Mouse (Mus musculus) megakaryocyte-erythroid progenitor cell, adult 5-6 weeks (primary cell): ENCODE data around the gene Btbd6. TPM values are rescaled to one million over a fixed set of nuclear protein-coding genes. Genes with fewer than 3 reads are reported as not detected.

Source experiments
- ATAC-seq: replicated peaks from 2 replicates; pipeline ENCODE4 v1.8.0; 2016; ENCODE audit warnings: mild to moderate bottlenecking, inconsistent platforms; ENCODE audit not compliant: severe bottlenecking, poor library complexity, low FRiP score, low TSS enrichment
- total RNA-seq, 2 experiments: library from RNA; stranded (forward) in 1 of 2; stranded (reverse) in 1 of 2; fragments of 200-1000, 215-1000 nt in 1 of 2; fragments of >200 nt in 1 of 2; fragmentation: Nextera tagmentation in 1 of 2; gene quantifications; 2 replicates each; pipeline ENCODE4 v1.2.3; 2014 to 2017

Btbd6 gene
- total RNA-seq, 2 experiments from 2014 or later = 6.5 to 8.7 TPM

GRCm38 (mm10) chr12:112952433-112952832, 23.8 kb upstream of the Btbd6 start:
- no peak for ATAC-seq

GRCm38 (mm10) chr12:112952926-112953565, 23.2 kb upstream of the Btbd6 start:
- ATAC-seq = no peak

DNA sequence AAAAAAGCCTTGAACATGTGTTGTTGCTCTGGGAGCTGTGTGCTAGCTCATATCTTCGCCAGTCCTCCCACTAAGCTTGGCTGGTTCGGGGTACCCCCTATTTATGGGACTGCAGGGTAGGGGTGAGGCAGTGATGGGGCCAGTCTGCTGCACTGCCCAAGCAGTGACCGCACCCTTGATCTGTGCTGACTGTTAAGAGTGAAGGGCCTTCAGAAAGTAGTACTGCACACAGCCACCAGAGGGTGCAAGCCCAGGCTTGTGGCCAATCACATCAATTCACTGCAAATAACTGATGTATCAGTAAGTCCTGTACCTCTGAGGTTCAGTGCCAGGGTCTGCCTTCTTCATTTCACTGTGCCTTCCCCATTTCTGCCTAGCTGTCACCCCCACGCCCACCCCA, 20.5 kb upstream of the Btbd6 start:
- ATAC-seq = peak; percentile 68

GRCm38 (mm10) chr12:112958303-112958702, 18.0 kb upstream of the Btbd6 start:
- ATAC-seq = no peak

DNA sequence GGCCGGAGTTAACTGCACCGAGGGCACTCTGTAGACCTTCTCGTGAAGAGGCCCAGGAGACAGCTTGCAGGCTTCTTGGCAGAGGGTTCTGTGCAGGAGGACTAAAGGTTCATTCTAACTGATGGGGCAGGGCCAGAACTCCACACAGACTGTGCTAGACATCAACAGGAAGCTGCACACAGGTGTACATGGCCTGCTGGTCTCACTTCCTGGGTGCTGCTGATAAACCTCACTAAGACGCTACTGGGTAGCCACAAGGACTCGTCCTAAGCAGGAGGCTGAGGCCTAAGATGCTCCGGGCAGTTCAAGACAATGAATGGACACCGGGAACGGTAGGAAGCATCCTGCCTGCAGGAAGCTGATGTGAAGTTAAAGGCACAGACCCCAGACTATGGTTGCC, 16.9 kb upstream of the Btbd6 start:
- no peak for ATAC-seq

- no peak for ATAC-seq
These were observed 14.9 kb upstream of the Btbd6 start for GRCm38 (mm10) chr12:112961428-112961827.

GRCm38 (mm10) chr12:112961872-112962271, 14.4 kb upstream of the Btbd6 start:
- ATAC-seq = no peak

GRCm38 (mm10) chr12:112965783-112966182, 10.5 kb upstream of the Btbd6 start:
- no peak for ATAC-seq

GRCm38 (mm10) chr12:112968943-112969342, 7.3 kb upstream of the Btbd6 start:
- no peak for ATAC-seq

DNA sequence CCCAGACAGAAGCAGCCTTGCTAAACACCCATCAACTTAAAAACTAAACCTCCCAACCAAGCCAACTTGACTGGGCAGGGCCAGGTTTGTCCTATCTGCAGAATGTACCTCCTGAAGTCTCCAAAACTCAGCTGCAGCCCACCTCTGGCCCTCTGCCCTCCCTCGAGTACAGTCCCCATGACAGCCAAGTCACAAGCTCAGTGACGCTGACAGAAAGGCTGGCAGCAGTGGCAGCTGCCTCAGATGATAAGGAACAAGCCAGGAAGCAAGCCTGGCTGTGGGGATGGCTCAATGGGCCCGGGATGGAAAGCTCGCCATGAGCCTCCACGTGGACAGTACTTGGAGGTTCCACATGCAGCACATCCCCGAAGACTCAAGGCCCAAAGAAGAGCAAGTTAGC, 6.7 kb upstream of the Btbd6 start:
- ATAC-seq = 0 out of 2 replicates have a peak, but pooled peaks have one; percentile 4

DNA sequence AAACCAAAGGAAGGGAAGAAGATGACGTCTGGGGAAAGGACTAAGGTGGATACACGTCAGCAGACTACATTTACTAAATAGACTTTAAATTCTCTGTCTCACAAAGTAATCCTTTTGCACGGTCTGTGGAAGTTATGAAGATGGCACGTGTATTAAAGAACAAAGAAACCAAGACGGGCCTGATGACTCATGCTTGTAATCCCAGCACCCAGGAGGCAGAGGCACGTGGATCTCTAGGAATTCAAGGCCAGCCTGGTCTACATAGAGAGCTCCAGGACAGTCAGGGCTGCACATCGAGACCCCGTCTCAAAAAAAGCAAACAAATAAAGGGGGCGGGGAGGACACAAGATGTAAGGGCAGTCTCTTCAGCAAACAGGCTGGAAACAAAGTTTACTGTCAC, 1.5 kb upstream of the Btbd6 start:
- ATAC-seq = no peak

- no peak for ATAC-seq
These were observed 874 bp downstream of the Btbd6 start for GRCm38 (mm10) chr12:112977156-112977555.

- ATAC-seq = no peak
These were observed 5.7 kb downstream of the Btbd6 start for GRCm38 (mm10) chr12:112982031-112982430.

DNA sequence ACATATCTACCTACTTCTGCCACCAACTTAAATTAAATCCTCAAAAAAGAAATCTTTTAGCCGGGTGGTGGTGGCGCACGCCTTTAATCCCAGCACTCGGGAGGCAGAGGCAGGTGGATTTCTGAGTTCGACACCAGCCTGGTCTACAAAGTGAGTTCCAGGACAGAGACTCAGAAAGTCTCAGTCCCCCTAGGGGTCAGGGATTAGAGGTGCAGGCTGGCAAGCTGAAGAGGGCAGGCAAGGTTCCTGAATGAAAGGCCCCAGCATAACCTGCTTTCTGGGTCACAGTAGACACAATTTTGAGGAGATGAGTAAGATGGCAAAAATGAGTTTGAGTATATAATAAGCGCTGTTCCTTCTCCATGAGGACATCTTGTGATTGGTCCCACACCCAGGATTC, 9.1 kb downstream of the Btbd6 start:
- peak; percentile 84 for ATAC-seq

- no peak for ATAC-seq
These were observed 11.6 kb downstream of the Btbd6 start for GRCm38 (mm10) chr12:112987877-112988276.

- no peak for ATAC-seq
These were observed 14.6 kb downstream of the Btbd6 start for GRCm38 (mm10) chr12:112990706-112991405.

DNA sequence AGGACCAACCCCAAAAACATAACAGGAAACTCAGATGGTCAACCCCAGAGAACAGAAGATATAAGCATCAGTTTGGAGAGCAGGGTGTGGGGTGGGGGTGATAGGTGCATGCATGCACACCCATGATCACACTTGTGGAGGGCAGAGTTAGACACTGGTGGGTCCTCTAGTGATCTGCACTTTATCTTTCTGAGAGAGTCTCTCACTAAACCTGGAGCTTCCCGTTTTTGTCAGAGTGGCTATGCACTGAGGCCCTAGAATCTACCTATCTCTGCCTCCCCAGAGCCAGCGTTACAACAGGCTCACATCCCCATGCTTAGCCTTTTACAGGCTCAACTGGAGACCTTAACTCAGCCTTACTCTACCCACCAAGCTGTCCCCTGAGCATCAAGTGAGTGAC, 15.2 kb downstream of the Btbd6 start:
- ATAC-seq = peak; percentile 35

GRCm38 (mm10) chr12:112994153-112994552, 17.9 kb downstream of the Btbd6 start:
- ATAC-seq = no peak

GRCm38 (mm10) chr12:112999569-113000293, 23.4 kb downstream of the Btbd6 start:
- ATAC-seq = 0 out of 2 replicates have a peak, but pooled peaks have one; percentile 0

DNA sequence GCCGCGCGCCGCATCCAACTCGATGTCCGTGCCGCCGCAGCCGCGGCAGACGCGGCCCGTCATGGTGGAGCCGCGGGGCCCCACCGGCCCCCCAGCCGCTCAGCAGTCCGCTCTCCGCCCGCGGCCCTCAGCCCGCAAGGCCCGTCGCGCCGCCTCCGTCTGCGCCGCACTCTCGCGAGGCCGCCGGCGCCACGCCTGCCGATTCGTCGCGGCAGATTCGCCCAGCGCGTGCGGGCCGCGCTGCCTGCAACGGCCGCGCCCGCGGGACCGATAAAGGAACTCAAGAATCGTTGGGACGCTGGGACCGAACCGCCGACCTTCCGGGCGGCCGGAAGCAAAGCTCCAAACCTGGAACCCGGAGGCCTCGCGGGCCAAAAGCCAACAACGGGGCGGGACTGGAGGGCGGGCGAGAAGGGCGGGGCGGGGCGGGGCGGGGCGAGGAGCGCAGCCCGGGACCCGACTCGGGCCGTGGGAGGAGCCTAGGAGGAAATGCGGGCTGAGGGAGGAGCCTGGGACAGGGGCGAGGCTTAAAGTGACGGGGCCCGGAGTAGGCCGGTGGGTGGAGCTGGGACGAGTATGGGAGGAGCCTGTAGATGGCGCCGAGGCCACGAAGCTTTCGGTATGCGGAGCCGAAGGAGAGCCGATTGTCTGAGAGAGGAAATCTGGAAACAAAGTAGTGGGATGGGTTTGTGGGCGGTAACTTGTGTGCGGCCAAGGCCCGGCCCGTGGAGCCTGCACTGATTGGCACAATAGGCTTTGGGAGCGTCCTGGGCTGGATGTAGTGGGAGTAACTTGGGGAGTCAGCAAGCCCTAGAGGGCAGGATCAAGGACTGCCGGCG, 24.2 kb downstream of the Btbd6 start, which contains the start of gene Brf1:
TSS of gene Brf1 (minus strand) at position 411 of the 839 bp plus-strand sequence.
- peak; percentile 90 for ATAC-seq
